Mouse (Mus musculus) frontal cortex, adult (tissue): ENCODE results near the gene Olfr457.
"Not testable (repeated sequence)": the region's sequence is repeated elsewhere in the genome, so short reads cannot be mapped to it uniquely, and the experiment has no call there.

Source experiments
- ATAC-seq: cut with Nextera tagmentation; 2 replicates; pipeline ENCODE4 v1.9.2; 2017; ENCODE audit warnings: mild to moderate bottlenecking, moderate library complexity, mixed read lengths; ENCODE audit not compliant: low TSS enrichment

The Olfr457 gene

GRCm38 (mm10) chr6:42476235-42476634, at the start of gene Olfr457:
Gene Olfr457, minus strand, starts transcription at chr6:42476335.
- ATAC-seq: no peak

GRCm38 (mm10) chr6:42513461-42513860, 37.3 kb upstream of the Olfr457 start:
- no peak for ATAC-seq

- ATAC-seq: no peak
These were observed 33.2 kb upstream of the Olfr457 start for GRCm38 (mm10) chr6:42509311-42509710.

- no peak for ATAC-seq
These were observed 27.3 kb upstream of the Olfr457 start for GRCm38 (mm10) chr6:42503478-42503877.

- ATAC-seq: no peak
These were observed 13.6 kb upstream of the Olfr457 start for GRCm38 (mm10) chr6:42489731-42490130.

- no peak for ATAC-seq
These were observed 11.0 kb upstream of the Olfr457 start, which contains the start of gene Olfr456 for GRCm38 (mm10) chr6:42487114-42487513. Gene Olfr456, minus strand, starts transcription at chr6:42487214.

DNA sequence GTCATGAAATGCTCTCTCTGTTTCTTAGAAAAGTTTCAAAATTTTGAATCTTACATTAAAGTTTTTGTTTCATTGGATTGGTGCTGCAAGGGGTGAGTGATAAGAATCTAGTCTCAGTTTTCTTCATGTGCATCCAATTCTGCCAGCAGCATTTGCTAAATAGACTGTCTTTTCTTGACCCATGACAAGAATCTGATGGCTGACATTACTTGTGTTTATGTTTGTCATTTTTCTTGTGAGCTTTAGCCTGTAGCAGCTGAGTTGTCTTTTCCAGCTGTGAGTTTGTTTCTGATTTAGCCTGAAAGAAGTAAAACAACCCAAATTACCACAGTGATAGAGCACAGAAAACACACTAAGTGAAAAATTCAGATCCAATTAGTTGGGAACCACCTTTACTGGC, 8.5 kb upstream of the Olfr457 start:
- ATAC-seq: no peak

DNA sequence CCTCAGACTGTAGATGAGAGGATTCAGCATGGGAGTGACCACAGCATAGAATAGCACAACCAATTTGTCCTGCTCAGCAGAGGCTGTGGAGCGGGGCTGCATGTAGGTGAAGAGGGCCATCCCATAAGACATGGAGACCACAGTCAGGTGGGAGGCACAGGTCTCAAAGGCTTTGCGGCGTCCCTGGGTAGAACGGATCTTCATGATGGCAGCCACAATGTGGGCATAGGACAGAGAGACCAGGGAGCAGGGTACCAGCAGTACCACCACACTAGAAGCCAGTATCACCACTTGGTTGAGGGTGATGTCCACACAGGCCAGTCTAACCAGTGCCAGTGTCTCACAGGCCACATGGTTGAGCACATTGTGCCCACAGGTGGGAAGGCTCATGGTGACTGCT, 4.8 kb downstream of the Olfr457 start:
- not testable (repeated sequence) for ATAC-seq

DNA sequence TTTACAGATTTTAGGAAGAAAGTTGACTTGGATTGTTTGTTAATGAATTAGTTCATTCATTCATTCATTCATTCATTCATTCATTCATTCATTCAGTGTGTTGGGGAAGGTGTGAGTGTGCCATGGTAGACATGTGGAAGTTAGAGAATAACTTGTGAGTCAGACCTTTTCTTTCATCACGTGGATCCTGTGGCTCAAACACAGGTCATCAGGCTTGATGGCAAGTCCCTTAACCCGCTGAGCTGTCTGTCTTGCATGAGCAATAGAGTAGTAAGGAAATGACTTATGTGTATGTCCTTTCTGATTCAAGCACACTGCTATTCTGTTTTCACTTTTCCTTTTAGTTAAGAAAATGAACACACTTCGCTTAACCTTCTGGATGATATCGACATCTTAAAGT, 5.6 kb downstream of the Olfr457 start:
- ATAC-seq: no peak

- ATAC-seq: no peak
These were observed 11.0 kb downstream of the Olfr457 start, which contains the start of gene Olfr458 for GRCm38 (mm10) chr6:42465096-42465495. Gene Olfr458, minus strand, starts transcription at chr6:42465196.

GRCm38 (mm10) chr6:42447381-42447780, 28.8 kb downstream of the Olfr457 start:
- no peak for ATAC-seq

GRCm38 (mm10) chr6:42444491-42444890, 31.6 kb downstream of the Olfr457 start:
- ATAC-seq: no peak

DNA sequence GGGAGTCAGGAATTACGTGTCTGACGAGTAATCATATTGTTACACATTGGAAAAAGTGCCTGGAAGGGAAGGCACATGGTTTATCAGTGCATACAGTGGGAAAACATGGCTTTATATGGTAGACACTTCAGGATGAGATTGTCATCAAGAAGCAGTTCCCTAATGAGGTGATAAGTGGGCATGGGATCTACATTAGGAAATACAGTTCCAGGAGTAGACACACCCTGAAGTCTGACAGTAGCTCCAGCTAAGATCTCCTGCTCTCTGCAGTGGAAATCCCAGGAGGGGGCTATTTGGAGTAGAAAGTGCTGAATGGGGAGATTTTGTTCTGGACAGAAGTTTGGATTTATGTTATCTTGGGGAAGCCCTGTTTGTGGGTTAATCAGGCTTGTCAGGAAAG, 34.7 kb downstream of the Olfr457 start:
- ATAC-seq: no peak

DNA sequence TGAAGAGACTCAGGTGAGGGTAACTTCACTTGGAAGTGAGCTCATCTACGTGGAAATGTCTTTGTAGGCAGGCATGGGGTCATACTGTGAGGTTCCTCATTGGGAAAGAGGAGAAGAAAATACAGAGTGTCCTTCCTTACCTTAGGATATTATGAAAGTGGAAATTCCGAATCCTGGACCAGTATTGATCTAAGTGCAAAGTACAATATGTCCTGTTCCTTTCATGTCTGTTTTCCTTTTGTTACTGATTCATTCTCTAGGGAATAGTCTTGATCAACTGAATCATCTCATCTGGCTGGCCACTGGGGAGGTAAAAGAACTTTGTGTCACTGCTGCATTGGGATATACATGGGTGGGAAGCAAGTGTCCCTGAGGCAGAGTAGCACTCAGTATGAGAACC, 40.6 kb downstream of the Olfr457 start:
- ATAC-seq: no peak

DNA sequence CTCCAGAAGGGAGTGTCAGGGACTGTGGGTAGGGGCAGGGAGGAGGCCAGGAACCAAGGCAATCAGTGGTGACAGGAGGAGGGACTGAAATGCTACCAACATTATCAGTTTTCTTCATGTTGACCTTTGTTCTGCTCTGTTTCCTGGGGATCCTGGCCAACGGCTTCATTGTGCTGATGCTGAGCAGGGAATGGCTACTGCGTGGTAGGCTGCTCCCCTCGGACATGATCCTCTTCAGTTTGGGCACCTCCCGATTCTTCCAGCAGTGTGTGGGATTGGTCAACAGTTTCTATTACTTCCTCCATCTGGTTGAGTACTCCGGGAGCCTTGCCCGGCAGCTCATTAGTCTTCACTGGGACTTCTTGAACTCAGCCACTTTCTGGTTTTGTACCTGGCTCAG, 41.7 kb downstream of the Olfr457 start, which contains the start of gene Tas2r126:
TSS of gene Tas2r126 (plus strand) at position 90 of the 400 bp plus-strand sequence.
- ATAC-seq: no peak

DNA sequence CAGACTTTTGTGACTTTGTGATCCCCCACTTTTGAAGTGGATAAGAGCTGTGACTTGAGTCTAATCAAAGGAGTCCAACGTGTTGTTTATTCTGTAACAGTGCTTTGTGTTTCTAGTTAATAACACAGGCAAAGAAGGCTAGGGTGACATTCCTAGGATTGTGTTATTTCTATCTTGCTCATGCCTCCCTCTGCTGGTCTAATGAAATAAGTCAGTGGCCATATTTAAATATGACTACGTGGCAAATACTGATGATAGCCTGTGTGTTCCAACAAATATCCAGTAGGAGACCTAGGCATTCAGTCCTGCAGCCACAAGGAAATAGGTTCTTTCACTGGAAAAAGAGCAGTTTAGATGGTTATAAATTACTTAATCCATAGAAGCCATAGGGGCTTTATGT, 42.6 kb downstream of the Olfr457 start:
- no peak for ATAC-seq

GRCm38 (mm10) chr6:42426337-42426736, 49.8 kb downstream of the Olfr457 start:
- ATAC-seq: peak; percentile 96

GRCm38 (mm10) chr6:42424472-42424871, 51.7 kb downstream of the Olfr457 start:
- ATAC-seq: no peak

DNA sequence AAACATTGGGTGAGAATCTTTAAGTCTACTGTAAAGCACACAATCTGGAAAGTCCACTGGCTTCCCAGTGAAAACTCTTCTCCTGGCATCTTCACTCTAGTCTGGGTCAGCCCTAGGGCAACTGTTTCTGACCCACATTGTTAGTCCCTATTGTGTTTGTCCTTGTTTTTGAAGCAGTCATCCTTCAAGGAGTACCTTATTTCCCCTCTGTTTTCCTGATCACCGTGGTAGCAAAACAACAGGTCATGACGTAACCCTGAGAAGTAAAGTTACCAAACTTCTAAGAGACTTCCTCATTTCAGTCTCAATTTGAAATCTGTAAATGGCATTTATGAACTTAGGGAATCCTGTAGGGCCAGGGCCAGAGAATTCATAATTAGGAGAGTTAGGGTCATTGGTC, 54.7 kb downstream of the Olfr457 start:
- ATAC-seq: no peak

- peak; percentile 93 for ATAC-seq
These were observed 56.7 kb downstream of the Olfr457 start for GRCm38 (mm10) chr6:42419443-42419842.
